Mouse (Mus musculus): Measurements from ENCODE around the gene Spock1. TPM values are rescaled to one million over a fixed set of nuclear protein-coding genes. Genes with fewer than 3 reads are reported as not detected.

Gene Spock1
- total RNA-seq, 1 experiment from 2014 or later: not detected

- ATAC-seq (replicated peaks; ENCODE audit: low read depth, poor library complexity, severe bottlenecking): no peak
These were observed 166.9 kb downstream of the Spock1 start for GRCm38 (mm10) chr13:57741186-57741585.

- no peak for ATAC-seq (replicated peaks; ENCODE audit: low read depth, poor library complexity, severe bottlenecking)
These were observed 167.7 kb downstream of the Spock1 start for GRCm38 (mm10) chr13:57740473-57740872.

GRCm38 (mm10) chr13:57736060-57736459 is 172.1 kb downstream of the Spock1 start:
- ATAC-seq (replicated peaks; ENCODE audit: low read depth, poor library complexity, severe bottlenecking): no peak

- ATAC-seq (replicated peaks; ENCODE audit: low read depth, poor library complexity, severe bottlenecking): no peak
These were observed 173.6 kb downstream of the Spock1 start for GRCm38 (mm10) chr13:57734549-57734948.

GRCm38 (mm10) chr13:57733521-57733920 is 174.6 kb downstream of the Spock1 start:
- ATAC-seq (replicated peaks; ENCODE audit: low read depth, poor library complexity, severe bottlenecking): no peak

GRCm38 (mm10) chr13:57732251-57732650 is 175.9 kb downstream of the Spock1 start:
- ATAC-seq (replicated peaks; ENCODE audit: low read depth, poor library complexity, severe bottlenecking): no peak

GRCm38 (mm10) chr13:57727716-57728115 is 180.4 kb downstream of the Spock1 start:
- no peak for ATAC-seq (replicated peaks; ENCODE audit: low read depth, poor library complexity, severe bottlenecking)

- no peak for ATAC-seq (replicated peaks; ENCODE audit: low read depth, poor library complexity, severe bottlenecking)
These were observed 181.5 kb downstream of the Spock1 start for GRCm38 (mm10) chr13:57726654-57727053.

- no peak for ATAC-seq (replicated peaks; ENCODE audit: low read depth, poor library complexity, severe bottlenecking)
These were observed 185.7 kb downstream of the Spock1 start for GRCm38 (mm10) chr13:57722329-57722936.

GRCm38 (mm10) chr13:57721524-57722279 is 186.4 kb downstream of the Spock1 start:
- no peak for ATAC-seq (replicated peaks; ENCODE audit: low read depth, poor library complexity, severe bottlenecking)

GRCm38 (mm10) chr13:57718087-57718486 is 190.0 kb downstream of the Spock1 start:
- ATAC-seq (replicated peaks; ENCODE audit: low read depth, poor library complexity, severe bottlenecking): no peak

- ATAC-seq (replicated peaks; ENCODE audit: low read depth, poor library complexity, severe bottlenecking): no peak
These were observed 195.2 kb downstream of the Spock1 start for GRCm38 (mm10) chr13:57712910-57713309.

GRCm38 (mm10) chr13:57708425-57708824 is 199.7 kb downstream of the Spock1 start:
- ATAC-seq (replicated peaks; ENCODE audit: low read depth, poor library complexity, severe bottlenecking): no peak

- no peak for ATAC-seq (replicated peaks; ENCODE audit: low read depth, poor library complexity, severe bottlenecking)
These were observed 205.2 kb downstream of the Spock1 start for GRCm38 (mm10) chr13:57702966-57703365.

- ATAC-seq (replicated peaks; ENCODE audit: low read depth, poor library complexity, severe bottlenecking): no peak
These were observed 211.4 kb downstream of the Spock1 start for GRCm38 (mm10) chr13:57696685-57697084.

- ATAC-seq (replicated peaks; ENCODE audit: low read depth, poor library complexity, severe bottlenecking): no peak
These were observed 219.2 kb downstream of the Spock1 start for GRCm38 (mm10) chr13:57688926-57689325.

GRCm38 (mm10) chr13:57686437-57686836 is 221.7 kb downstream of the Spock1 start:
- ATAC-seq (replicated peaks; ENCODE audit: low read depth, poor library complexity, severe bottlenecking): no peak

GRCm38 (mm10) chr13:57685201-57685600 is 222.9 kb downstream of the Spock1 start:
- no peak for ATAC-seq (replicated peaks; ENCODE audit: low read depth, poor library complexity, severe bottlenecking)

- no peak for ATAC-seq (replicated peaks; ENCODE audit: low read depth, poor library complexity, severe bottlenecking)
These were observed 228.5 kb downstream of the Spock1 start for GRCm38 (mm10) chr13:57679591-57679990.

GRCm38 (mm10) chr13:57676820-57677219 is 231.3 kb downstream of the Spock1 start:
- no peak for ATAC-seq (replicated peaks; ENCODE audit: low read depth, poor library complexity, severe bottlenecking)

- ATAC-seq (replicated peaks; ENCODE audit: low read depth, poor library complexity, severe bottlenecking): no peak
These were observed 234.7 kb downstream of the Spock1 start for GRCm38 (mm10) chr13:57673399-57673798.

- no peak for ATAC-seq (replicated peaks; ENCODE audit: low read depth, poor library complexity, severe bottlenecking)
These were observed 235.4 kb downstream of the Spock1 start for GRCm38 (mm10) chr13:57672762-57673161.

All from common myeloid progenitor, adult 5-6 weeks (primary cell).